Mouse (Mus musculus) left cerebral cortex, adult 11 months (tissue): ENCODE measurements at regions not wholly inside any gene's neighbourhood (a gene's known extent, or its start where the extent isn't known, plus 50 kb on each side); places are given as distances from the start of the nearest gene placed in this dataset.
A peak's percentile ranks its signal among the peaks of the same experiment; 100 is the strongest.

Source experiments
- DNase-seq: peaks from one replicate; pipeline ENCODE4 v3.0.0; 2022; ENCODE audit warnings: low spot score

- no peak for DNase-seq
These were observed 848.1 kb upstream of the A1bg start for GRCm38 (mm10) chr15:61770721-61771542.

- DNase-seq, result peak; percentile 10
These were observed 843.8 kb upstream of the A1bg start for GRCm38 (mm10) chr15:61766544-61767094.

GRCm38 (mm10) chr15:61753802-61754201 lies 831.0 kb upstream of the A1bg start:
- DNase-seq, result no peak

- DNase-seq, result no peak
These were observed 800.9 kb upstream of the A1bg start for GRCm38 (mm10) chr15:61723696-61724095.

- no peak for DNase-seq
These were observed 795.7 kb upstream of the A1bg start for GRCm38 (mm10) chr15:61718486-61718885.

- no peak for DNase-seq
These were observed 794.4 kb upstream of the A1bg start for GRCm38 (mm10) chr15:61717216-61717615.

GRCm38 (mm10) chr15:61713953-61714352 lies 791.1 kb upstream of the A1bg start:
- DNase-seq, result no peak

GRCm38 (mm10) chr15:61708928-61709327 lies 786.1 kb upstream of the A1bg start:
- DNase-seq, result no peak

- DNase-seq, result no peak
These were observed 785.1 kb upstream of the A1bg start for GRCm38 (mm10) chr15:61707952-61708351.

GRCm38 (mm10) chr15:61692679-61693078 lies 769.9 kb upstream of the A1bg start:
- no peak for DNase-seq

GRCm38 (mm10) chr15:61690425-61690824 lies 767.6 kb upstream of the A1bg start:
- peak; percentile 2 for DNase-seq

- no peak for DNase-seq
These were observed 767.1 kb upstream of the A1bg start for GRCm38 (mm10) chr15:61689776-61690397.

- DNase-seq, result no peak
These were observed 760.2 kb upstream of the A1bg start for GRCm38 (mm10) chr15:61682968-61683367.

- DNase-seq, result no peak
These were observed 747.7 kb upstream of the A1bg start for GRCm38 (mm10) chr15:61670556-61670955.

GRCm38 (mm10) chr15:61660581-61660980 lies 737.8 kb upstream of the A1bg start:
- no peak for DNase-seq

- DNase-seq, result no peak
These were observed 734.1 kb upstream of the A1bg start for GRCm38 (mm10) chr15:61656951-61657350.

- no peak for DNase-seq
These were observed 732.0 kb upstream of the A1bg start for GRCm38 (mm10) chr15:61654846-61655245.

GRCm38 (mm10) chr15:61653853-61654252 lies 731.0 kb upstream of the A1bg start:
- DNase-seq, result no peak

- no peak for DNase-seq
These were observed 696.1 kb upstream of the A1bg start for GRCm38 (mm10) chr15:61618638-61619500.

GRCm38 (mm10) chr15:61610662-61611061 lies 687.9 kb upstream of the A1bg start:
- DNase-seq, result no peak

- DNase-seq, result no peak
These were observed 686.8 kb upstream of the A1bg start for GRCm38 (mm10) chr15:61609656-61610055.

GRCm38 (mm10) chr15:61608301-61608731 lies 685.5 kb upstream of the A1bg start:
- DNase-seq, result no peak
